ENCODE assay signal across 1 mouse cellular context in genomic region chr19:18695552-18695951, GRCm38 (mm10).
TF ChIP-seq lines count a peak whose summit lies in the region.

No protein-coding gene starts in this region.

TF ChIP-seq in MEL, 35 proteins besides CTCF, POLR2A, EP300 and RAD21 (continued from another document):
- no peak for TF ChIP-seq MYB (IDR thresholded peaks at IDR 0.05; ENCODE audit: low read depth, low read length)
